Mouse (Mus musculus): ENCODE data around the gene Igdcc4.

- TF ChIP-seq POLR2AphosphoS2 (IDR thresholded peaks at IDR 0.05; ENCODE audit: low read length) (no peak), ZKSCAN1 (IDR thresholded peaks at IDR 0.05; ENCODE audit: low read depth, low read length) (no peak), CTCF (IDR thresholded peaks at IDR 0.05 in 2 of 3, conservative IDR thresholded peaks at IDR 0.05 in 1 of 3; ENCODE audit: control insufficient read depth in 1 of 3, insufficient read depth in 1 of 3, low read depth in 2 of 3, low read length in 3 of 3, poor library complexity in 1 of 3, severe bottlenecking in 1 of 3) (no peak), MYC (IDR thresholded peaks at IDR 0.05; ENCODE audit: low read depth, low read length) (no peak), JUND (IDR thresholded peaks at IDR 0.05; ENCODE audit: low read depth, low read length) (no peak), EP300 (IDR thresholded peaks at IDR 0.05; ENCODE audit: low read depth in 1 of 2, low read length in 2 of 2) (no peak), GABPA (IDR thresholded peaks at IDR 0.05; ENCODE audit: low read depth, low read length) (no peak), E2F4 (IDR thresholded peaks at IDR 0.05; ENCODE audit: borderline replicate concordance, low read depth, low read length) (no peak), ELF1 (IDR thresholded peaks at IDR 0.05; ENCODE audit: low read depth, low read length) (no peak), USF2 (IDR thresholded peaks at IDR 0.05; ENCODE audit: borderline replicate concordance in 1 of 2, insufficient read depth in 1 of 2, low read depth in 1 of 2, low read length in 2 of 2) (no peak), POLR2A (IDR thresholded peaks at IDR 0.05; ENCODE audit: control insufficient read depth in 1 of 2, insufficient read depth in 1 of 2, low read depth in 1 of 2, low read length in 2 of 2, poor library complexity in 1 of 2) (no peak), USF1 (IDR thresholded peaks at IDR 0.05; ENCODE audit: low read depth, low read length) (no peak), ETS1 (IDR thresholded peaks at IDR 0.05; ENCODE audit: low read depth, low read length) (no peak), MAFK (IDR thresholded peaks at IDR 0.05; ENCODE audit: borderline replicate concordance, low read depth, low read length) (no peak)
Measured at GRCm38 (mm10) chr9:65172654-65173053, 71.4 kb downstream of the Igdcc4 start.
